Mouse (Mus musculus) cortical plate, adult 2 months (tissue): ENCODE results near the gene Engase.

Experiments used
- CTCF ChIP-seq: fragments of 200-500 bp; IDR thresholded peaks from 2 replicates; pipeline ENCODE4 v1.5.1; 2011; ENCODE audit warnings: mild to moderate bottlenecking, control low read depth, low read length; ENCODE audit not compliant: insufficient read depth; ENCODE audit errors: extremely low read depth
- POLR2A ChIP-seq: fragments of 200-500 bp; IDR thresholded peaks from 2 replicates; pipeline ENCODE4 v1.6.1; 2011; ENCODE audit warnings: mild to moderate bottlenecking, low read length, control low read depth; ENCODE audit not compliant: insufficient read depth; ENCODE audit errors: extremely low read depth

DNA sequence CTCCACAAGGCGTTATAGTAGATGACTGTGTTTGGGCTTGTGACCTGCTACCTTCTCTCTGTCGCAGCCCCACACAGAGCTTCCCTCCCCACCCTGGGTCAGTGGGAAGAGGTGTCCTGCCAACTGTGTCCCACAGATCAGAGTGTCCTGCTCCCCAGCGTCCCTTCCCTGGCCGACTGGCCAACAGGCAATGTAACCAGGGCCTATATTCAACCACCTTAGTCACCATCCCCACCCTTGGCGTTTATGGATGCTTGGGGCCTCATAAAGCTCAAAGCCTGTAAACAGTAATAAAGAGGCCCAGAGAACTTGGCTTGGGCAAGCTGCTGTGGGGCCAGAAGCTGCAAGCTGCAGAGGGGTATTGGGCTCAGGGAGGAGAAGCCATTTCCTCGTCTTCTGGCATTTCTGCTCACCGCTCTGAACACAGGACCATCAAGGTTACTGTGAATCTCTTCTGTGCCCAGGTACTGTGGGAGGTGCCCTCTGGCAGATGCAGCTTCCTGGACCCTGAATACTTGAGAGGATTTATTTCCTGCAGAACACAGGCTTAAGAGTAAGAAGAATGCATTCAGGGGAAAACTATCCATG lies 1.0 kb upstream of the Engase start:
- no peak for TF ChIP-seq POLR2A
- no peak for TF ChIP-seq CTCF
